Mouse (Mus musculus): Measurements from ENCODE around the gene Uvssa.

- peak; percentile 53 for TF ChIP-seq CTCF (IDR thresholded peaks at IDR 0.05; ENCODE audit: extremely low read depth, insufficient read depth, low read length)
- no peak for TF ChIP-seq POLR2A (IDR thresholded peaks at IDR 0.05; ENCODE audit: extremely low read depth, insufficient read depth, low read length)
Measured at GRCm38 (mm10) chr5:33442927-33443710, 64.8 kb downstream of the Uvssa start.
